Mouse (Mus musculus): ENCODE results near the gene Pgf. TPM values are rescaled to one million over a fixed set of nuclear protein-coding genes. Genes with fewer than 3 reads are reported as not detected.

The Pgf gene
- total RNA-seq, 1 experiment from 2014 or later = 0.84 TPM

GRCm38 (mm10) chr12:85142803-85143202 lies 34.8 kb downstream of the Pgf start:
- peak; percentile 73 to 80 for ATAC-seq (replicated peaks in 1 of 2; ENCODE audit: insufficient read depth in 1 of 2, low FRiP score in 2 of 2, low TSS enrichment in 1 of 2, low read depth in 1 of 2, poor library complexity in 2 of 2, severe bottlenecking in 2 of 2)

DNA sequence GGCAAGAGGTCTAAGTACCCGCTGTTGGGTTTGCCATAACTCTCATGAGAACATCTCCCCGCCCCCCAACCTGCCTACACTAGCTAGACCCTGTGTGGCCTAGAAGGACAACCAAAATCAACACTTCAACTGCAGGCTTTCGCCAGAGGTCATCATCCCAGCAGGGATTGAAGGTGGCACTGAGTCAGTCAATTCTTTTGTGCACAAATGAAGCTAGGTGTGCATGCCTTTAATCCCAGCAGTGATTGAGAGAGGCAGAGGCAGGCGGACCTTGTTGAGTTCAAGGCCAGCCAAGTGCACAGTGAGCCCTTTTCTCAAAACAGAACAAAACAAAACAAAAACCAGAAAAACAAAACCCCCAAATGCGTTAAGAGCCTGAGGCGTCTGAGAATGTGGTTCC lies 36.5 kb downstream of the Pgf start:
- ATAC-seq (replicated peaks in 1 of 2; ENCODE audit: insufficient read depth in 1 of 2, low FRiP score in 2 of 2, low TSS enrichment in 1 of 2, low read depth in 1 of 2, poor library complexity in 2 of 2, severe bottlenecking in 2 of 2) = no peak

GRCm38 (mm10) chr12:85140036-85140701 lies 37.4 kb downstream of the Pgf start:
- ATAC-seq (replicated peaks in 1 of 2; ENCODE audit: insufficient read depth in 1 of 2, low FRiP score in 2 of 2, low TSS enrichment in 1 of 2, low read depth in 1 of 2, poor library complexity in 2 of 2, severe bottlenecking in 2 of 2) = no peak

- no peak for ATAC-seq (replicated peaks in 1 of 2; ENCODE audit: insufficient read depth in 1 of 2, low FRiP score in 2 of 2, low TSS enrichment in 1 of 2, low read depth in 1 of 2, poor library complexity in 2 of 2, severe bottlenecking in 2 of 2)
Observed at GRCm38 (mm10) chr12:85136627-85137026, 41.0 kb downstream of the Pgf start.

- no peak for ATAC-seq (replicated peaks in 1 of 2; ENCODE audit: insufficient read depth in 1 of 2, low FRiP score in 2 of 2, low TSS enrichment in 1 of 2, low read depth in 1 of 2, poor library complexity in 2 of 2, severe bottlenecking in 2 of 2)
Observed at GRCm38 (mm10) chr12:85135513-85136470, 41.8 kb downstream of the Pgf start.

GRCm38 (mm10) chr12:85134043-85134794 lies 43.4 kb downstream of the Pgf start:
- no peak for ATAC-seq (replicated peaks in 1 of 2; ENCODE audit: insufficient read depth in 1 of 2, low FRiP score in 2 of 2, low TSS enrichment in 1 of 2, low read depth in 1 of 2, poor library complexity in 2 of 2, severe bottlenecking in 2 of 2)

DNA sequence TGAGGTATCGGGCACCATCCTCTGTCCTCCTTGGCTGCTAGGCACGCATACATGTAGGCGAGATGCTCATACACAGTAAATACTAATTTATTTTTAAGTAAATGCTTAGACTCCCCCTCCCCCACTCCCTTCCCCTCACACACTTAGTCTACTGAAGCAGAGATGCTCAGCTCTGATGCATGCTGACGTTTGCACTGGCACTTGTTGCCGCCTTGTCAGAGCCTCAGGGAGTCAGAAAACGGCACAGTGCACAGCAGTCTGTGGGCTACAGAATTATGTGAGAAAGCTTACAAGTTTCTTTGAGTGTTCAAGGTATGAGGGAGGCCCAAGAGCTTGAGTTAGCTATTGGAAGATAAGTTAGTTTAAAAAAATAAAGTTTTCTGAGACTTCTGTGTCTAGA lies 46.2 kb downstream of the Pgf start:
- no peak for ATAC-seq (replicated peaks in 1 of 2; ENCODE audit: insufficient read depth in 1 of 2, low FRiP score in 2 of 2, low TSS enrichment in 1 of 2, low read depth in 1 of 2, poor library complexity in 2 of 2, severe bottlenecking in 2 of 2)

- ATAC-seq (replicated peaks in 1 of 2; ENCODE audit: insufficient read depth in 1 of 2, low FRiP score in 2 of 2, low TSS enrichment in 1 of 2, low read depth in 1 of 2, poor library complexity in 2 of 2, severe bottlenecking in 2 of 2) = peak; percentile 37 to 53; a peak in 2 of 4 replicates
Observed at GRCm38 (mm10) chr12:85129426-85129978, 48.1 kb downstream of the Pgf start.

GRCm38 (mm10) chr12:85126986-85127603 lies 50.5 kb downstream of the Pgf start:
- no peak for ATAC-seq (replicated peaks in 1 of 2; ENCODE audit: insufficient read depth in 1 of 2, low FRiP score in 2 of 2, low TSS enrichment in 1 of 2, low read depth in 1 of 2, poor library complexity in 2 of 2, severe bottlenecking in 2 of 2)

DNA sequence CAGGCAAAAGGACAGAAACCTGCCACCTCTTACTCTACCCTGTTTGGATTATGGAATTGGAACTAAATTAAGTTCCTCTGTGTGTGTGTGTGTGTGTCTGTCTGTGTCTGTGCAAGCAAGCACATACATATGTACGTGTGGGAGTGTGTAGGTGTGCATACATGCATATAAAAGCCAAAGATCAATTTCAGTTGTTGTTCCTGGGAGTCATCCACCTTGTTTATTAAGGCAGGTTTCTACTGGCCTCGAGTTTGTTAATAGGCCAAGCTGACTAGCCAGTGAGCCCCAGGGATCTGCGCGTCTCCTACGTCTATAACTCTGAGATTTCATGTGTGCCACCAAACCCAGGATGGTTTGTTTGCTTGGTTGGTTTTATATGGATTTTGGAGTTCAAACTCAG lies 52.8 kb downstream of the Pgf start:
- no peak for ATAC-seq (replicated peaks in 1 of 2; ENCODE audit: insufficient read depth in 1 of 2, low FRiP score in 2 of 2, low TSS enrichment in 1 of 2, low read depth in 1 of 2, poor library complexity in 2 of 2, severe bottlenecking in 2 of 2)

DNA sequence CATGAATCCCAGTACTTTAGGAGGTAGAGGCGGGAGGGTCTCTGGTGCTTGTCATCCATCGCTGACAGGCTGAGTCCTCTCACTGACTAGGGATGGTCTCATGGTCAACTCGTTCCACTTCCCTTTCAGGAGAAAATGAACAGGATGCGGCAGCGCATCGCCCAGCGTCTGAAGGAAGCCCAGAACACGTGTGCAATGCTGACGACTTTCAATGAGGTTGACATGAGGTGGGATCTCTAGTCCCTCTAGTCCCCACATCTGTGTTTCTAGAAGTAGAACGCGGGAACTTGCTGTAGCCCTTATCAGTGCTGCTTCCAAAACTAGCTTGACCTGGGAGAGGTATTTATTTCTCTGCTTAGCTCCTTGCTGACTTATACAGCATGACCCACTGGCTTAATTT lies 53.9 kb downstream of the Pgf start:
- ATAC-seq (replicated peaks in 1 of 2; ENCODE audit: insufficient read depth in 1 of 2, low FRiP score in 2 of 2, low TSS enrichment in 1 of 2, low read depth in 1 of 2, poor library complexity in 2 of 2, severe bottlenecking in 2 of 2) = no peak

DNA sequence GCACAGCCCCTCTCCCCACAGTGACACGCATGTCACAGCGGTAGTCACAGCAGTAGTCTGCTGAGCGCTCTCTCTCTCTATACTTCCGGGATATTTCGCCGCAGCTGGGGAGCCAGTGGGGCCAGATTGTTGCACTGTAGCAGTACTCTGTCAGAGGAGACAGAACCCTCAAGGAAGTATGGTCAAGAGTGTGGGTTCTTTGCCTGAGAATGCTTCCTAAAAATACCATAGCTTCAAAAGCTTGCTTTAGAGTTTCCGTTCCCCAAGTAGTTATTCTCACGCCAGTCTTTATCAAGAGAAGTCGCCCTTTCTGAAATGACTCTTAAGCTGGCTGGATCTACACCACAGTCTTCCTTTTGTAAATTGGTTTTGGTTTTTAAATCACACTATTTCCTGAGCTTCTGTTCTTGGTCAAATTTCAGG lies 54.5 kb downstream of the Pgf start:
- peak; percentile 53 to 69; a peak in 3 of 4 replicates for ATAC-seq (replicated peaks in 1 of 2; ENCODE audit: insufficient read depth in 1 of 2, low FRiP score in 2 of 2, low TSS enrichment in 1 of 2, low read depth in 1 of 2, poor library complexity in 2 of 2, severe bottlenecking in 2 of 2)

DNA sequence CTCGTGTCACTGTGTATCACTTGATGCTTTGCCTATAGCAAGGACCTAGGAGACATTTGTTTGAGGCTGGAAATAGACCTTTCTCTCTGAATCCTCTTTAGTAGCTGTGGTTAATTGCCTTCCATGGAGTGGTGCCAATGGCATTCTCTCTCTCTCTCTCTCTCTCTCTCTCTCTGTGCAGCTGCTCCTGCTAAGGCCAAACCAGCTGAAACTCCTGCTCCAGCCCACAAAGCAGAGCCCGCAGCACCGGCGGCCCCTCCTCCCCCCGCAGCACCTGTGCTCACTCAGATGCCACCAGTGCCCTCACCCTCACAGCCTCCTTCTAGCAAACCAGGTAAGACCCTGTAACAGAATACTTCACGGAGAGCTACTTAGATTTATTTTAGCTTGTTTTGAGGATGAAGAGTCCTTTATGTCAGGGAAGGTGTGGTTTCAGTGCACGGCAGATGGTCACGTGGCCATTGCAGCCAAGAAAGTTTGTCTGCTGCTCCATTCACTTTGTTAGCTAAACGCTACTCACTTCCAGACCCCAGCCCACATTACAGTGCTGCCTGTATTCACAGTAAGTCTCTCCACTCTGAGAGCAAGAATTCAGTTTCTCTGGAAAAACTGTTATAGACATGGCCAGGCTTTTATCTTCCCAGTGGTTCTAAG lies 55.7 kb downstream of the Pgf start:
- no peak for ATAC-seq (replicated peaks in 1 of 2; ENCODE audit: insufficient read depth in 1 of 2, low FRiP score in 2 of 2, low TSS enrichment in 1 of 2, low read depth in 1 of 2, poor library complexity in 2 of 2, severe bottlenecking in 2 of 2)

Measured in hematopoietic stem cell, adult 5-6 weeks (primary cell).